Mouse (Mus musculus) neutrophil, adult 5-6 weeks (primary cell): ENCODE data around the gene Ffar4. TPM values are rescaled to one million over a fixed set of nuclear protein-coding genes. Genes with fewer than 3 reads are reported as not detected.

Experiments
- ATAC-seq: fragments of 151-379, 151-347 bp; 2 replicates; pipeline ENCODE4 v1.8.0; 2017; ENCODE audit warnings: mild to moderate bottlenecking, moderate TSS enrichment; ENCODE audit not compliant: insufficient number of reproducible peaks, poor library complexity, low FRiP score, severe bottlenecking; ENCODE audit errors: extremely low read depth
- total RNA-seq: library from RNA; stranded (forward); fragments of 200-1000 nt; gene quantifications from 2 replicates; pipeline ENCODE4 v1.2.3, GENCODE M21; 2017

The Ffar4 gene
- total RNA-seq, 1 experiment from 2014 or later: not detected

- ATAC-seq: no peak
Measured at GRCm38 (mm10) chr19:38161648-38162354, 64.9 kb downstream of the Ffar4 start.

Other genes starting within 250 kb of the Ffar4 start
- gene Myof, start 53.5 kb upstream of the Ffar4 start, total RNA-seq: 5.6 and 6.6 TPM in 2 replicates
- gene Cep55, start 42.1 kb upstream of the Ffar4 start, total RNA-seq: 1.5 and 2.8 TPM in 2 replicates
- gene Rbp4, start 28.2 kb downstream of the Ffar4 start, total RNA-seq: not detected in 2 replicates
- gene Pde6c, start 35.7 kb downstream of the Ffar4 start, total RNA-seq: not detected in 2 replicates
- gene Fra10ac1, start 127.1 kb downstream of the Ffar4 start, total RNA-seq: 28.9 and 31.9 TPM in 2 replicates
- gene Lgi1, start 167.5 kb downstream of the Ffar4 start, total RNA-seq: not detected in 2 replicates